Mouse (Mus musculus) forebrain, postnatal 0 days (tissue): ENCODE data around the gene 4930469K13Rik. TPM values are rescaled to one million over a fixed set of nuclear protein-coding genes. Genes with fewer than 3 reads are reported as not detected.

Experiments used
- ATAC-seq: fragments of 200-750 bp; cut with Nextera tagmentation; 2 replicates; pipeline ENCODE4 v1.8.0; 2017; ENCODE audit warnings: mild to moderate bottlenecking, moderate library complexity
- DNase-seq: peaks from one replicate; pipeline ENCODE4 v3.0.0-alpha.2; 2015
- H3K27ac ChIP-seq: fragments of 300-500 bp; sonication (generic); 2 replicates; pipeline ENCODE4 v1.5.1; 2014; ENCODE audit warnings: low read depth, mild to moderate bottlenecking, antibody characterized with exemption, low read length, moderate library complexity, mixed read lengths
- H3K27me3 ChIP-seq: fragments of 300-500 bp; sonication (generic); 2 replicates; pipeline ENCODE4 v1.6.1; 2014; ENCODE audit warnings: mild to moderate bottlenecking, low read length, mixed read lengths; ENCODE audit not compliant: insufficient read depth
- H3K36me3 ChIP-seq: fragments of 300-500 bp; sonication (generic); 2 replicates; pipeline ENCODE4 v1.6.1; 2014; ENCODE audit warnings: mild to moderate bottlenecking, moderate library complexity; ENCODE audit not compliant: insufficient read depth
- H3K4me1 ChIP-seq: fragments of 300-500 bp; sonication (generic); 2 replicates; pipeline ENCODE4 v1.6.1; 2014; ENCODE audit warnings: antibody characterized with exemption; ENCODE audit not compliant: insufficient read depth
- H3K4me2 ChIP-seq: fragments of 300-500 bp; sonication (generic); 2 replicates; pipeline ENCODE4 v1.6.1; 2014; ENCODE audit warnings: low read depth, mild to moderate bottlenecking, moderate library complexity
- H3K4me3 ChIP-seq: fragments of 300-500 bp; sonication (generic); 2 replicates; pipeline ENCODE4 v1.5.1; 2014; ENCODE audit warnings: low read depth, low read length, mixed read lengths
- H3K9ac ChIP-seq: fragments of 300-500 bp; sonication (generic); 2 replicates; pipeline ENCODE4 v1.6.1; 2014; ENCODE audit warnings: mild to moderate bottlenecking
- H3K9me3 ChIP-seq: fragments of 300-500 bp; sonication (generic); 2 replicates; pipeline ENCODE4 v1.6.1; 2016; ENCODE audit warnings: low read length
- CTCF ChIP-seq: sonication (generic); IDR thresholded peaks from 2 replicates; pipeline ENCODE4 v1.5.1; 2016; ENCODE audit warnings: antibody characterized with exemption, control low read depth, low read depth
- WGBS: fragments of 180-500 bp; shearing (Covaris S2); extraction: QIAGEN DNeasy Blood & Tissue Kit; methylation state at CpG from one replicate; pipeline ENCODE4 v1.1.7; 2014; 5-methylcytosine and 5-hydroxymethylcytosine counted together
- polyA plus RNA-seq: library from polyadenylated mRNA; unstranded; fragments of >200 nt; fragmentation: Nextera tagmentation; extraction: Ambion mirVana; gene quantifications from 2 replicates; pipeline ENCODE4 v1.2.1, GENCODE M21; 2015
- total RNA-seq: library from RNA; depleted of rRNA; stranded (reverse); fragments of >200 nt; gene quantifications from 2 replicates; pipeline ENCODE4 v1.2.3, GENCODE M21; 2014

Gene 4930469K13Rik
- total and polyA plus RNA-seq, 2 experiments from 2014 or later = not detected

DNA sequence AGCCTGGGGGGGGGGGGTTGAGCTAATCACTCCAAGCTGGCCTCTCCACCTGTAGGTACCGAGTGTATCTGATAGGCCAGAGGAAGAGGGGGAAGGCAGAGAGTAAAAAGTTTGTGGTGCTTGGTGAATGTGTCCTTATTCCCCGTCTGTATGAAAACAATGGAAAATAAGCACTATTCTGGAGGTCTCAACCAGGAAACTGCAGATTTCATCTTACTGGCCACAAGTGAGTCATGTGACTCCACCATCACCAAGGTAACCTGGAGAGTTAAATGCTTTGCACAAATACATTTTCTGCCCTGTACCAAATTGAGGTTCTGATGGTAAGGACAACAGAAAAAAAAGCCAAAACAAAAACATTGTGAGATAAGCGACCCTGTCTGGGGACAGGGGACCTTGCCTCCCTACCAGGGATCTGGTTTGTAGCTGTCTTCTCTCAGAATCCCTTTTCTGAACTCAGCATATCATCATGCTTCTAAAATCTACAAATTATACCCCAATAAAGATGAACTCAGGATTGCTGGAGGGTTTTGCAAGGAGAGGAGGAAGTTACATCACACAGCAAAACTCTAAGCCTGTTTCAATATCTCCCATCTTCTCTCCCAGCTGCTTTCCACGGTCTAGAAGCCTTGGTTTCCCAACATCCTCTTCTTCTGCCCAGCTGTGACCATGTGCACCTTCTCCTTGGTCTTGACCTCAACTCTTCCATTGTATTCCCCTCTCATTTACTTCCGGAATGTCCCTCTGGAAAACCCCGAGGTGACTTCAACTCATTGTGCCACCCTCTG lies 45.1 kb downstream of the 4930469K13Rik start:
- Histone ChIP-seq H3K9ac (no peak overlapping the region), H3K27ac (no peak overlapping the region), H3K27me3 (no peaks in the 10 kb centered on the region), H3K4me2 (no peak overlapping the region), H3K4me3 (no peak overlapping the region), H3K9me3 (no peaks in the 10 kb centered on the region), H3K4me1 (no peaks in the 10 kb centered on the region), H3K36me3 (no peaks in the 10 kb centered on the region)
- DNase-seq (no peak), ATAC-seq (no peak)
- no peak for TF ChIP-seq CTCF
- WGBS = 85% methylated on average over 6 of the region's 6 CpGs

DNA sequence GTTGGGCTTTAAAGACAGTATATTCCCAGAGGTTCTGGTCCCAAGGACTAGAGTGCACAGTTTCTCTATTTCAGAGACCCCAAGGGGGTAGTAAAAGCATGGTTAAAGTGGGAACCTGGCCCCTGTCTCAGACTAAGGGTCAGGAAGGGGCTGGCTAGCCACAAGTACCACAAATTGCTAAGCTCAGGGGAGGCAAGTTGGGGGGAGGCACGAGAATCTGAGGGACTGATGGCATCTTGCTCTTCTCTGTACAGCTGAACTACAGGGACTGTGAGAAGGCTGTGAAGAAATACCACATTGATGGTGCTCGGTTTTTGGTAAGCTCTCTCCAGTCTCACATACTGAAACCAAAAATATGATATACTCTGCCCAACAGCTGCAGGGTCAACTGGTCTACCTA lies 47.7 kb downstream of the 4930469K13Rik start:
- 79% methylated on average over 2 of the region's 2 CpGs for WGBS
- H3K27me3 ChIP-seq = no peaks in the 10 kb centered on the region
- no peaks in the 10 kb centered on the region for H3K9me3 ChIP-seq
- DNase-seq = no peak
- H3K36me3 ChIP-seq = no peaks in the 10 kb centered on the region
- no peaks in the 10 kb centered on the region for H3K4me1 ChIP-seq
- no peak overlapping the region for H3K27ac ChIP-seq
- H3K4me3 ChIP-seq = no peak overlapping the region
- ATAC-seq = no peak
- no peak for TF ChIP-seq CTCF
- no peak overlapping the region for H3K9ac ChIP-seq
- H3K4me2 ChIP-seq = no peak overlapping the region

DNA sequence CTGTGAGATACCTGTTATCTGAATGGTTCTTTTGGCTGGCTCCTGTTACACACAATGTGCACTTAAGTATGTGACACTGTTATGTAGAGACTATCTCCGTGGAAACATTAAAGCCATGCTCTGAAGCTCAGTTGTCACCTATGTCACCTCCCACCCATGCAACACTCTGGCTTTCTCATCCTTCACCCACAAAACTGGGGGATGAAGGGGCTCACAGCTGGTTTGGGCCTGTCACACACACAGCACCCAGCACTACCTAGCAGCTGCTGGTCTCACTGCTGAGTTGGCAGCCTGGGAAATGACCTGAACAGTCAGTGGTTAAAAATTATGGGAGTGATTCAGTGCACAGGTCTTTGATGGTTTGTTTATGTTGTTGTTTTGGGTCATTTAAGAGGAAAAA lies 48.3 kb downstream of the 4930469K13Rik start:
- no peaks in the 10 kb centered on the region for H3K36me3 ChIP-seq
- TF ChIP-seq CTCF = no peak
- H3K4me2 ChIP-seq = no peak overlapping the region
- WGBS = 84% methylated on average over 1 of the region's 1 CpGs
- H3K9me3 ChIP-seq = no peaks in the 10 kb centered on the region
- no peak for ATAC-seq
- no peak overlapping the region for H3K9ac ChIP-seq
- DNase-seq = no peak
- no peaks in the 10 kb centered on the region for H3K4me1 ChIP-seq
- no peaks in the 10 kb centered on the region for H3K27me3 ChIP-seq
- H3K27ac ChIP-seq = no peak overlapping the region
- H3K4me3 ChIP-seq = no peak overlapping the region

DNA sequence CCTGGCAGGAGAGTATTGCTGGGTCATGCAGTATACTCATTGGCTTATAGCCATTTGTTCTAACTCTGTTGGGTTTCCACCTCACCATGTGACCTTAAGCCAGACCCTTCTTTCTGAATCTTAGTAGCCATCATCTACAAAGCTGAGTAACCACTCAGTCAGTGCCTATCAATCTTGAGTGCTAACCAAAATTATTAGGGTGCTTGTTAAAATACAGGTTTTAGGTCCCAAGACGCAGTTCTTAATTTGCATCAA lies 49.3 kb downstream of the 4930469K13Rik start:
- Histone ChIP-seq H3K9ac (no peak overlapping the region), H3K9me3 (no peaks in the 10 kb centered on the region), H3K27ac (no peak overlapping the region), H3K4me1 (no peaks in the 10 kb centered on the region), H3K27me3 (no peaks in the 10 kb centered on the region), H3K4me3 (no peak overlapping the region), H3K4me2 (no peak overlapping the region), H3K36me3 (no peaks in the 10 kb centered on the region)
- 97% methylated on average over 1 of the region's 1 CpGs for WGBS
- no peak for ATAC-seq
- DNase-seq = no peak
- TF ChIP-seq CTCF = no peak

DNA sequence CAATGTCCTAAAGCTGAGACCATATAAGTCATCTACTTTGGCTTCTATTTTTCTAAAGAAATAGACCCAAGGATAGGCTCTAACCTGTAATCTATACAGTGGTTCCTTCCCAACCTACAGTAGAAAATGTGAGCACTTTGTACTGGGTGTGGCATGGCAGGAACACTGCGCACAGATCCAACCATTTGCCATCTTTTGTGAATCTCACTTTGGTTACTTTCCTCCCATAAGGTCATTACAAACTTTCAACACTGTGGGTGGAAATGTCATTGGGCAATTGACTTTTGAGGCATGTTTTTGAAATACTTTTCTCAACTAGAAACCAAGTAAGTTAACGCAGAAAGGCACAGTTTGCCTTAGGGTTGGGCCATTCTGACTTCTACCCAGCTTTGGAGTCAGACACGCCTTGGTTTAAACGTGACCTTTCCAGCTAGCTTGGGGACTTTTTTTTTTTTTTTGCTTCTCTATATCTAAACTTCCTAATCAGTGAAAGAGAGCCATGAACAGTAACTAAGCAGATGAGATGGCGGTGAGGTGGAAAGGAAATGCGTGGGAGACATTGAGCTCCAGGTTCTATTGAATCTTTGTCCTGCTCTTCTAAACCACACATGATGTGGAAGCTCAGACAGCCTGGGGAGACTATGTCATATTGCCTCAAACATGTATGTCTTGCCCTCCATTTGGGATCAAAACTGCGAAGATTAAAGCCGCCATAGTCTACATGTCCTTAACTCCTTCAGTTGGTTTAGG lies 49.8 kb downstream of the 4930469K13Rik start:
- no peak overlapping the region for H3K9ac ChIP-seq
- H3K4me2 ChIP-seq = no peak overlapping the region
- no peak overlapping the region for H3K27ac ChIP-seq
- no peaks in the 10 kb centered on the region for H3K9me3 ChIP-seq
- no peaks in the 10 kb centered on the region for H3K36me3 ChIP-seq
- WGBS = 92% methylated on average over 8 of the region's 8 CpGs
- TF ChIP-seq CTCF = no peak
- H3K4me3 ChIP-seq = no peak overlapping the region
- no peaks in the 10 kb centered on the region for H3K27me3 ChIP-seq
- H3K4me1 ChIP-seq = no peaks in the 10 kb centered on the region
- ATAC-seq (no peak), DNase-seq (no peak)

DNA sequence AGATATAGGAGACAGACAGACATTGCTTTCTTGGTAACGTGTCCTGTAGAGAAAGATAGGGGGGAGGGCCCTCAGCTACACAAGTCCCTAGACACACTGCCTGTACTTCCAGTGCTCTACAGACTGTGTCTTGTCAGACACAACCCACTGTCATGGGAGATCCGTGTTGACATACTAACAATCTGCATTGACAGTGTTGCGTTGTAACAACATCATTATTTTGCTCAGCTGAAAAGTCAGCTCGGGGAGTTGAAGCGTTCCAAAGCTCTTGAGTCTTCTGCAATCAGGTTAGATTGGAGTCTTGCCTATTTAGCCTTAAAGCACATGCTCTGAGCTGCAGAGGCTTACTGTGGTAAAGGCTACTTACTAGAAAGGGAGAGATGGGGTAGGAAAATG lies 50.8 kb downstream of the 4930469K13Rik start:
- no peaks in the 10 kb centered on the region for H3K9me3 ChIP-seq
- no peak overlapping the region for H3K4me3 ChIP-seq
- no peak for ATAC-seq
- WGBS = 88% methylated on average over 5 of the region's 5 CpGs
- H3K9ac ChIP-seq = no peak overlapping the region
- H3K4me1 ChIP-seq = no peaks in the 10 kb centered on the region
- no peak for TF ChIP-seq CTCF
- no peak overlapping the region for H3K4me2 ChIP-seq
- H3K27ac ChIP-seq = no peak overlapping the region
- no peaks in the 10 kb centered on the region for H3K27me3 ChIP-seq
- no peaks in the 10 kb centered on the region for H3K36me3 ChIP-seq
- DNase-seq = no peak

DNA sequence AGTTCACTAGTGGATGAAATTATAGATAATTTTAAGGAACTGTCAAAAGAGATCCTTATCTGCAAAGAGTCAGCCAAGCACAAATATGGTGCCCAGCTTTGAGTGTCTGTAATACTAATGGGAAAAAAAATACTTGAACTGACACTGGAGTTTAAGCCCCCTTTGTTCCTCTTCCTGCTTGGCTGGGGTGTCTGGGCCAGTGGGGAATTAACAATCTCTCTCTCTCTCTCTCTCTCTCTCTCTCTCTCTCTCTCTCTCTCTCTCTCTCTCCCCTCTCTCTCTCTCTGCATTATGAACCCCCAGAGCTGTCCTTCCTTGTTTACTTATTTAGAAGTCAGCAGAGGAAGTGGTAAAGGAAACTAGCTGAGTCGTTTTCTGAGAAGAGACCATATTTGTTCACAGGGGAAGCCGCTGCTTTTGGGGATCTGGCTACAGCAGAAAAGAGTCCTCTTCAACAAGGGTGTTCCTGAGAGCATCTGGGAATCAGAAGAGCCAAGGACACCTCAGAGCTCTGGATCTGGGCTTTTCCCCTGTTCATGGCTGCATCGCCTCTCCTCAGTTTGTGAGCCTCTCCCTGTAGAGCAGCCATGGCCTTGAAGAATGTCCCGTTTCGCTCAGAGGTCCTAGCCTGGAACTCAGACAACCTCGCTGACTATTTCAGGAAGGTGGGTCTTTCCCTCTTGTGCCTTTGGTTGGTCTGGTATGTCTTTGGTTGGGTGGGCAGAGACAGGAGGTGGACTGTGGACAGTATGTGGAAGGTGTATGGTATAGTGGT lies 51.4 kb downstream of the 4930469K13Rik start, which contains the start of gene Lcp2:
Lcp2 (plus strand) TSS at position 154 of the 775 bp plus-strand sequence.
- Histone ChIP-seq H3K9ac (no peak within 1 kb of the TSS), H3K4me2 (no peak within 1 kb of the TSS), H3K27me3 (no peaks in the 10 kb centered on the region), H3K27ac (no peak within 1 kb of the TSS), H3K9me3 (no peaks in the 10 kb centered on the region), H3K4me1 (no peaks in the 10 kb centered on the region), H3K36me3 (no peaks in the 10 kb centered on the region), H3K4me3 (no peak within 1 kb of the TSS)
- WGBS = 88% methylated on average over 6 of the region's 6 CpGs
- ATAC-seq (no peak), DNase-seq (no peak)
- no peak for TF ChIP-seq CTCF
